ENCODE assay signal across 19 mouse cellular contexts in genomic region chr6:48589194-48589750, GRCm38 (mm10). TPM values are rescaled to one million over a fixed set of nuclear protein-coding genes. Genes with fewer than 3 reads are reported as not detected.
DNase-seq lines count a peak whose midpoint lies in the region; ATAC-seq and TF ChIP-seq lines count a peak whose summit lies in the region.
"Had no signal": no experiment of that assay in that cellular context is flagged by ENCODE, and none has a peak within 500 bp of the region (broad histone marks: within the 10 kb centered on the region; RNA-seq: fewer than 3 reads in every experiment).

Gene Gm45021 (plus strand): TSS chr6:48589610.

- no peak for DNase-seq in heart, embryonic 10.5 days (ENCODE audit: low spot score)
- no peak for DNase-seq in heart, postnatal 10 days
- no peak for DNase-seq in kidney, adult 11 months
- DNase-seq in thymus, postnatal 0 days (ENCODE audit: low spot score), result peak; percentile 24
- no peak for DNase-seq in thymus, adult 18-20 months
- no peak for DNase-seq in layer of hippocampus, adult 2 months (ENCODE audit: low spot score in 2 of 2)
- DNase-seq in layer of hippocampus, postnatal 25 days (ENCODE audit: extremely low spot score in 1 of 2, low spot score in 1 of 2), result no peak
- DNase-seq: adrenal gland, postnatal 25 days; B cell, adult 2 months; cerebellum, postnatal 25 days; forebrain, postnatal 0 days; liver, embryonic 13.5 days had no signal

- peak within 1 kb of the TSS; percentile 24 for H3K4me3 ChIP-seq in heart, embryonic 10.5 days
- H3K4me3 ChIP-seq in kidney, embryonic 16.5 days (ENCODE audit: low read length), result no peak within 1 kb of the TSS
- H3K4me3 ChIP-seq in layer of hippocampus, adult 2 months, result no peak within 1 kb of the TSS
- H3K4me3 ChIP-seq: liver, embryonic 13.5 days had no signal

- peak within 1 kb of the TSS; percentile 83 for H3K27ac ChIP-seq in heart, embryonic 10.5 days
- H3K27ac ChIP-seq in kidney, embryonic 16.5 days (ENCODE audit: low read length), result peak within 1 kb of the TSS; percentile 6; the same call in 1 of the 2 replicates
- H3K27ac ChIP-seq in layer of hippocampus, adult 2 months, result no peak within 1 kb of the TSS
- H3K27ac ChIP-seq: macrophage had no signal

- no peaks in the 10 kb centered on the region for H3K36me3 ChIP-seq in heart, embryonic 10.5 days
- H3K36me3 ChIP-seq in kidney, embryonic 16.5 days (ENCODE audit: insufficient read depth, low read length), result no peaks in the 10 kb centered on the region
- H3K36me3 ChIP-seq: G1E; liver, embryonic 13.5 days had no signal

- ATAC-seq in kidney, embryonic 16.5 days (ENCODE audit: low FRiP score, low TSS enrichment), result no peak
- ATAC-seq: forebrain, postnatal 0 days had no signal

- no peaks in the 10 kb centered on the region for H3K27me3 ChIP-seq in heart, embryonic 10.5 days (ENCODE audit: insufficient read depth, poor library complexity, severe bottlenecking)
- no peaks in the 10 kb centered on the region for H3K27me3 ChIP-seq in kidney, embryonic 16.5 days (ENCODE audit: insufficient read depth, low read length)
- H3K27me3 ChIP-seq: liver, embryonic 13.5 days had no signal

- H3K9ac ChIP-seq in kidney, embryonic 16.5 days (replicated peaks; ENCODE audit: low read length), result 0 out of 2 replicates have a peak within 1 kb of the TSS, but pooled peaks have one; percentile 29
- H3K9ac ChIP-seq: forebrain, postnatal 0 days; liver, embryonic 13.5 days had no signal

- H3K4me1 ChIP-seq in heart, embryonic 10.5 days, result peaks cover 21% of the 10 kb centered on the region
- H3K4me1 ChIP-seq in kidney, embryonic 16.5 days (ENCODE audit: insufficient read depth, low read length), result peaks cover 20% of the 10 kb centered on the region; the same call in 1 of the 2 replicates

- H3K4me2 ChIP-seq in kidney, embryonic 16.5 days (replicated peaks; ENCODE audit: low read depth, low read length), result no peak within 1 kb of the TSS
- H3K4me2 ChIP-seq: liver, embryonic 13.5 days had no signal

- 30% methylated on average over 6 of the region's 6 CpGs for WGBS in heart, embryonic 10.5 days
- WGBS in kidney, embryonic 16.5 days, result 11% methylated on average over 6 of the region's 6 CpGs

- TF ChIP-seq CTCF in layer of hippocampus, adult 2 months (conservative IDR thresholded peaks at IDR 0.05), result no peak

- no peaks in the 10 kb centered on the region for H3K9me3 ChIP-seq in heart, embryonic 10.5 days
- H3K9me3 ChIP-seq in kidney, embryonic 16.5 days (ENCODE audit: low read length), result no peaks in the 10 kb centered on the region

- intact Hi-C loops in heart, postnatal 10 days (cut with DNase I), result no loop called here

RNA-seq across cellular contexts. Expression of gene Gm45021, which starts in this region (rescaled TPM):
- not detected in 2 replicates for polyA plus RNA-seq in heart, embryonic 10.5 days (2016; fragmentation: Nextera tagmentation; extraction: Ambion mirVana)
- not detected for total RNA-seq in heart, postnatal 10 days (2021)
- polyA plus RNA-seq in kidney, embryonic 16.5 days (2015; fragmentation: Nextera tagmentation; extraction: Ambion mirVana), result not detected in 2 replicates
- 0.48 TPM in 1 of 2 replicates, not detected in the other for polyA plus RNA-seq in thymus, postnatal 0 days (2015; fragmentation: Nextera tagmentation; extraction: Ambion mirVana)
- not detected for total RNA-seq in layer of hippocampus, adult 2 months (2021)
- not detected for total RNA-seq in layer of hippocampus, postnatal 25 days (2021)
- total RNA-seq: adrenal gland, postnatal 25 days; forebrain, postnatal 0 days; G1E; left cerebral cortex, adult 8-10 months had no signal
- polyA plus RNA-seq: forebrain, postnatal 0 days; G1E; gonadal fat pad, adult 2 months; large intestine, adult 2 months; liver, embryonic 13.5 days; macrophage; testis, adult 2 months had no signal

Comparison
In these comparisons a context has a peak if more than half of its experiments do, and no peak if none do; other contexts are left out.
1. Peak in DNase-seq in thymus, postnatal 0 days; RNA of the gene not detected or under 1 TPM.